Mouse (Mus musculus) kidney, adult 10 weeks (tissue): ENCODE data around the gene Ifrd2. TPM values are rescaled to one million over a fixed set of nuclear protein-coding genes. Genes with fewer than 3 reads are reported as not detected.

Source experiments
- polyA plus RNA-seq: library from polyadenylated mRNA; stranded (reverse); fragments of 350-450 nt; fragmentation: Illumina TruSeq; extraction: RNeasy Lipid Tissue Mini Kit (QIAGEN cat#74804); gene quantifications from one replicate; pipeline ENCODE4 v1.2.3, GENCODE M21; 2014; ENCODE audit warnings: low read depth, low replicate concordance

The Ifrd2 gene
- polyA plus RNA-seq = 33.1 TPM

DNA sequence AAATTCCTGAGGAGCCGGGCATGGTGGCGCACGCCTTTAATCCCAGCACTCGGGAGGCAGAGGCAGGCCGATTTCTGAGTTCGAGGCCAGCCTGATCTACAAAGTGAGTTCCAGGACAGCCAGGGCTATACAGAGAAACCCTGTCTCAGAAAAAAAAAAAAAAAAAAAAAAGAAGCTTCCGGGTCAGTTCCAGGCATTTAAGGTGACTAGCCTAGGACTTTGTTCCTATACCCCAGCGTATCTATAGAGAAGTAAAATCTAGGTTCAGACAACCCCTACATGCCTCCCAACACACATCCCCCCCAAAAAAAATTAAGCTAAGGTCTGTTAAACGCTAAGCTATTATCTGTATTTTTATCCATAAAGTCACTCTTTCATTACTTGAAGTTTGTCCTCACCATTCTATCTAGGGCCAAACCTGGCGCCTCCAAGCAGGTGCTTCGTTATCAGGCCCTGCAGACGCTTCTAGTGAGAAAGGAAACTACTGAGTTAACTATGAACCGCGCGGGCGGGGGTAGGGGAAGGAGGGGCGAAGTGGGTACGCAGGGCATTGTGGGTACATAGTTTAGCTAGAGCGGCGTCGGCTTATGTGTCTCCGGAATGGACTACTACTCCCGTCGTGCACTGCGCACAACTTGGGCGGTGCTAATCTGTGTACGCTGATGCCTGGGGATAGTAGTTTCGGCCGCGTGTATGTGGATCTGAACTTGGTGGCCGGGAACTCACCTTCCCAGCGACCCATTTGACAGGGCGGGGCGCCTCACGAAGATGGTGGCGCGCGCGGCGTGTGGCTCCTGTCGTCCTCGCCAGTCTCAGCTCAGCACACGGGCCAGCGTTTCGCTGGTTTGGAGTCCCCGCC, at the start of gene Ifrd2:
Ifrd2 (plus strand) TSS at position 669 of the 859 bp plus-strand sequence.

DNA sequence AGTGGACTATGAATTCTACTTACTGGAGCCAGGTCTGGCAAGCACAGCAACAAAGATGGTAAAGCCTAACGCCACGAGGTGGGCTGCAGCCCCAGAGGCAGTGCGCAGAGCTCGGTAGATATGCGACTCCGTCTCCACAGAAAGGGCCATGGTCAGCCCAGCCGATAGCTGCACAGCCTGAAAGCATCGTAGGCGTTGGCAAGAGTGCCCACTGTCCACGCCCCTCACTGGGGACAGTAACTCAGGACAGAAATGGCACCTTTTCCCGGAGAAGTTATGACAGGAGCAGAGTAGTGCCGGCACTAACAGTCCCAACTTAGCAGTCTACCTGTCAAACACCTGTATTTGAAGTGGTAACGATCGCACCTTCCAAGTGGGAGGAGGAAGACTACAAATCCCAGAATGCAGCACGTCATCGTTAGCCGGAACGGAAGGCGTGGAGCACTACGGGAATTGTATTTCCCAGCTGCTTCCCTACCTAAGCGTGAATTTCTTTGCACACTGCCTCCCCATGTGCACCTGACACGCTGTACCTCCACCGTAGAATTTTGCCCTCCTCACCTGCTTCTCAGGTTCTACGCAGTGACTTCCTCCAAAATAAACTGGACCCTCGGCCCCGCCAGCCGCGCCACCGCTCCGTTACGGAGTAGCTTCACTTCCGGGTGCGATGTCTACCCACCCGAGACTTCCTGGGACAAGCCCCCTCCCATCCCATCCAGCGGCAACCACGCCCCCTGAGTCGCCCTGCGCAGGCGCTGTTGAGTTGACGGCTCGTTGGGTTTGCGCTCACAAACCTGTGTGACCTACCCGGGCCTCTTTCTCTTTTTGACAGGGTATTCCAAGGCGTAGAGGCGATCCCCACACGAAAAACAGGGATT, 45.7 kb upstream of the Ifrd2 start, which contains the start of the genes Cyb561d2 and Nprl2:
Cyb561d2 (minus strand) TSS at position 720 of the 878 bp plus-strand sequence.
Nprl2 (plus strand) TSS at position 753 of the 878 bp plus-strand sequence.

DNA sequence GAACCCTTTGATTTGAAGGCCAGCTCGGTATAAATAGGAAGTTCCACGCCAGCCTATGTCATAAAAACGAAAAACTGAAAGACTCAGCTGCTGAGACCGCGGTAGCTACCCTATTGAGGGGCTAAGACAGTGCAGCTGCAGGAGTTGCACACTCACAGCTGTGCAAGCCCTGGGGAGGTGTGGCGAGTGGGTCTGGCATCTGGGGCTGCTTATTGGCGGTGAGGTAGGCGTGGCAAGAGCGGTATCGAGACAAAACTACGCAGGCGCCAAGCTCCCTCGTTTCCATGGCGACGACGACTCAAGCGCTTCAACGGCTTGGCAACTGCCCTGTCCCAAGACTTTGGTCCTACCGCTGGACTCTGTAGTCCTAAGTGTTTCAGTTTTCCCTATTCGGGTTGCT, 40.4 kb upstream of the Ifrd2 start, which contains the start of gene Zmynd10:
Zmynd10 (plus strand) TSS at position 273 of the 400 bp plus-strand sequence.

DNA sequence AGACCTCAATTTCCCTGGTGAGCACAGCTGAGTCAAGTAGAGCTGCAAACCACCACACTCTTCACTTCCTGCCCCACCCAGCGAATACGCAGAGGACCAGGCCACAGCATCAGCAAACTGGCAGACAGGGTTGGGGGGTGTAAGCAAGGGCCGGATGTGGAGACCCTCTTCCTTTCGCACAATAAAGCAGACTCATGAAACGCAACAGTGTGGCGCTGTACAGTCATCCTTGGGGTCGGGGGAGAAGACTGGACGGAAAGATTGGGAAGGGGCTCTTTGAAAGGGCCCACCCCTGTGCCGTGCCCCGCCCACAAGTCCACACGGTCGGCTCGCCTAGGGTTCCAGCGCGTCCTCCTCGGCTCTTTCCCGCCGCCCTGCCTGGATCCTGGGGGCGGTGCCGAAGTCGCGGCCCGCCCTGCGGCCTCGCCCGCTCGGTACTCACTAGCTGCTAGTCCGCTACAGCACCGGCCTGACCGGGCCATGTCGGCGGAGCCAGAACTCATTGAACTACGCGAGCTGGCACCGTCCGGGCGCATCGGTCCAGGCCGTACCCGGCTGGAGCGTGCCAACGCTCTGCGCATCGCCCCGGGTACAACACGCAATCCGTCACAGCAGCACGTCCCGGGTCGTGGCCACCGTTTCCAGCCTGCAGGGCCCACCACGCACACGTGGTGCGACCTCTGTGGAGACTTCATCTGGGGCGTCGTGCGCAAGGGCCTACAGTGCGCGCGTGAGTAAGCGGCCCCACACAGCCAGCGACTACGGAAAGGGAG, 36.1 kb upstream of the Ifrd2 start, which contains the start of gene Rassf1:
Rassf1 (plus strand) TSS at position 439 of the 773 bp plus-strand sequence.

DNA sequence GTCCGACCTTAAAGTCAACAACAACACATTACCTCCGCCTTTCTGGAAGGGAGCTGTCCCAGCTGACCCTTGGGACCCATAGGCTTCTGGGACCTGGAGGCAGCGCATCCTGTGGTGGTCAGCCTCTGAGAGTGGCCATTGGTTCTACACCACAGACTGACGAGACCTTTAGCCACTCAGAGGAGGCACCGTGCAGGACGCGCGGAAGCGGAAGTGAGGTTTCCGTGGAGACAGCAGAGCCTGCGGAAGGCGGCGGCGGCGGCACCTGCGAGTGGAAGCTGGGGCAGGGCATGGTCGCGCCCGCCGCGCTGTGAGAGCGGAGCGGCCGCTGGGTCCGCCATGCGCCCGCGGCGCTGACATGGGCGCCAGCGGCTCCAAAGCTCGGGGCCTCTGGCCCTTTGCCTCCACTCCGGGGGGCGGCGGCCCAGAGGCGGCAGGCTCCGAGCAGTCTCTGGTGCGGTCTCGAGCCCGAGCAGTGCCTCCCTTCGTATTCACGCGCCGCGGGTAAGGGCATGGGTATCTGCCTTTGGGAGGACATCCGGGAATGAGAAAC, 24.3 kb upstream of the Ifrd2 start, which contains the start of gene Tusc2:
Tusc2 (plus strand) TSS at position 227 of the 553 bp plus-strand sequence.

DNA sequence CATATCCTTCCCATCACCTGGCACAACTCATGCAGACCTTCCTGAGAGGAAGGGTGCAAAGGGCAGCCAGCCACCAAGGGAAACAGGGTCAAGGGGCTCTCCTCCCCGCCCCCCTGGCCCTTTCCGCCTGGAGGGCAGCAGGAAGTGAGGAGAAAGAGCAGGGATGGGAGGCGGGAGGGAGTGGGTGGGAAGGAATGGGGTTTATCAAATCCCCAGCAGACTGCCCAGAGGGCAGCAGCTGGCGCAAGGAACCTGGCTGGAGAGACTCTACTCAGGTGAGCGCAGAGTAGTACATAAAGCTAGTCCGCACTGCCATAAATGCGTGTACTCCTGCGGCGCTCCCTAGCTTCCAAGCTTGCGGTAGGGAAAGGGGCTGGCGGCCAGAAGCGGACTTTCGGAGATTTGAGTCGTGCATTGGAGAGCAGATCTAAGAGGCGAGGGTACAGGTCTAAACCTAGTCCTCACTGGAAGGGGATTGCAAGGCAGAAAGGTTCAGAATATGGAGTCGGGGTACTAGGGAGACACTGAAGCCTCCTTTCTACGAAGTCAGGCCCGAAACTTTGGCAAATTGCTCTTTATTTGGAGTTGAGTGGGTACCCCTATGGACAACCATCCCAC, 19.6 kb upstream of the Ifrd2 start, which contains the start of gene Hyal2:
Hyal2 (plus strand) TSS at position 244 of the 618 bp plus-strand sequence.

DNA sequence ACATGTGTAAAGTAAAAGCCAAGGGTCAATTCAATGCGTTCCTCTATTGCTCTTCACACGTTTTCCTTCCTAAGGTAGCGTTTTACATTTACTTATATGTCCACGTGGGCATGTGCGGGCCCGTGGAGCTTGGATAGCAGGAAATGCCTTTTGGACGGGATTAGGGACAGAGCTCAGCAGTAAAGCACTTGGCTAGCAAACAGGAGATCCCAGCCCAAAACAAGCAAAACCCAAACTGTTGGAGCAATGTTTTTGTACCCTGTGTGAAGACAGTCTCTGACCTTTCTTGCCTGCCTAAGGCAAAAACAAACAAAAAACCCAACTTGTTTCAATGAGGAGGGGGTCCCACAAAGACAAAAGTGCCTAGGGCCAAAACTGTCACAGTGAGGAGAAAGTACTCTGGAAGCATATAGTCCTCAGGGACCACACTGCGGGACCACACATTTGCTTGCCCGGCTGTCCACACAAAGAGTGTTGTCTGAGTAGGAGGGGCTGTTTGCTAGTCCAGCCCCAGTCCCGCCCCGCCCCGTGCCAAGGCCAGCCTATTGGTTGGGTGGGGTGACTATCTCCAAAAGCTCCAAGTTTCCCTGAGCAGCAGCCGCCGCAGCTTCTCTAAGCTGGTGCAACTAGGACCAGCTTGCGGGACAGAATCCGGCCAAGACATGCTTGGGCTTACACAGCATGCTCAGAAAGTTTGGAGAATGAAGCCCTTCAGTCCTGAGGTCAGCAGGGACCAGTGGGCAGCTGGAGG, 10.9 kb upstream of the Ifrd2 start, which contains the start of gene Hyal1:
Hyal1 (plus strand) TSS at position 571 of the 751 bp plus-strand sequence.

DNA sequence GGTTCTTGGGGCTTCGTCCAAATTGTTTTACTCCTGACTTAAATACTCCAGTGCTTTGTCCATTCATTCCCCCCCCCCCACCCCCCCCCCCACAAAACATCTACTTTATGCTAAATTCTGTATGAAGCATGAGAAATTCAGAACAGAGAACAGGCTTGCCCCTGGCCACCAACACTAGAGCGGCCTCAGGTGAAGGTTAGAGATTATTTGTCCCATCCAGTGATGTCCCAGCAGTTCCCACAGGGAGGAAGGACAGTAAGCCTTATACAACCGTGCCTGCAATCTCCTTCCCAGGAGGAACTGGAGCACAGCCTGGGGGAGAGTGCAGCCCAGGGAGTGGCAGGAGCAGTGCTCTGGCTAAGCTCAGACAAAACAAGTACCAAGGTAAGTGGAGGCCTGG, 8.9 kb upstream of the Ifrd2 start, which contains the start of gene Naa80:
Naa80 (plus strand) TSS at position 301 of the 400 bp plus-strand sequence.

DNA sequence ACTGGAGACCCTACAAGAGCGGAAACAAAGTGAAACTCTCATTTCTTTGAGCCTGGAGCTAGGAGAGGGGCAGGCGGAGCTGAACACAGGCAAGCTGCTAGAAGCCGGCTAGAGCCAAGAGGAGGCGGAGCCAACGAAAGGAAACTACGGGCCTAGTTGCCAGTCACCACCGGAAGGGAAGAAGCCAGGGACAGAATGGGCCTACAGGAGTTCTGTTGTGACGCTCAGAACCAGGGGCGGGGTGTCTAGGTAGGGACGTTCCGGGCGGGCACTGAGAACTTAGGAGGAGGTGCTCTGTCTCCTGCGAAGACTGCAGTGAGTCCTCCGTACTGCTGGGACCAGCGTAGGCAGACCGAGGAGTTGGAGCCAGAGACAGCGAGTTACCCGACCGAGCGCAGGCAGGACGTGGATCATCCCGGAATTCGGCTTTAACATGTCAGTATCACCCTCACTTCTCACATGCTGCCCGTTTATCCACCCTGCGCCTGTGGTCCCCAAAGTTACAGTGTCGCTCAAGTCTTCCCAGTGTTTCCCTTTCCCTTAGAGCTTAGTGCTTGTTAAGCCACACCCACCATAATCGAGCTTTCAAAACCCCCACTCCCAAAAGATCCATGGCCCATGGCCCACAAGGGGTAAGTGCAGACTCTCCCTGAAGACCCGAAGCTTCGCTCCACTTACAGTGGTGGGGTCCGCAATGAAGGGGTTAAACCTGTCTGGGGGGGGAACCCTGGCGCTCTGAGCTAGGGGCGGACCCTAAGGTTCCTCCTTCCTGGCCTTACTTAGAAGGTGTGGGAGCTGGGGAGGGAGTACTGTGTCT, 6.7 kb upstream of the Ifrd2 start, which contains the start of gene Hyal3:
Hyal3 (plus strand) TSS at position 318 of the 817 bp plus-strand sequence.

DNA sequence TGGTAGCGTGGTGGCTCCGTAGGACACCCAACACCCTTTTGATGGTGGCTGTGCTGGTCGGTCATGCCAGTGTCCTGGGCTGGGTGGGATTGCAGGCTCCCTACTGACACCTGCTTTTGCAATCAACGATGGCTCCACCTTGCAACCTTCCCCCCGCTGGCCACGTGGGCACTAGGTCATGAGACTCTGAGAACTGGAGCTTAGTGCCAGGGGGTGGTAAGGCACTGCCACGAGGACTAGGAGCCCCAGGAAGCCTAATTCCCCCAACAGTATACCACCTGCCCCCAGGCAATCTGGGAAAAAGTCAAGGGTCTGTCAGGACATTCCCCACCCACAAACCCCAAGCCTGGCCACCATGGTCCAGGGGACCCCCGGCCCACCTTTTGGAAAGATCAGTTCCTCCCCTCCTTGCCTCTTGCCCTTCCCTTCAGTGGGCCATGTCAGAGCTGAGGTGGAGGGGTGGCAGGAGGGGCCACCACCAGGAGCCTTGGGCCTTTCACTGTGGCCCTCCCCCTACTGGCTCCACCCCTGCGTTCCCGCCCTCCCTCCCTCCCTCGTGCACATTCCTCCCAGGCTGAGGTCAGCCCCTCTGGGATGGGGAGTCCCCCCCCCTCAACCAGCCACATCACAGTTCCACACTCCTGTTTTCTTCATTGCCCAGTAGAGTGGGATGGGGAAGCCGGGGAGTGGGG, 21.4 kb downstream of the Ifrd2 start, which contains the start of gene Sema3b:
Sema3b (minus strand) TSS at position 489 of the 692 bp plus-strand sequence.

DNA sequence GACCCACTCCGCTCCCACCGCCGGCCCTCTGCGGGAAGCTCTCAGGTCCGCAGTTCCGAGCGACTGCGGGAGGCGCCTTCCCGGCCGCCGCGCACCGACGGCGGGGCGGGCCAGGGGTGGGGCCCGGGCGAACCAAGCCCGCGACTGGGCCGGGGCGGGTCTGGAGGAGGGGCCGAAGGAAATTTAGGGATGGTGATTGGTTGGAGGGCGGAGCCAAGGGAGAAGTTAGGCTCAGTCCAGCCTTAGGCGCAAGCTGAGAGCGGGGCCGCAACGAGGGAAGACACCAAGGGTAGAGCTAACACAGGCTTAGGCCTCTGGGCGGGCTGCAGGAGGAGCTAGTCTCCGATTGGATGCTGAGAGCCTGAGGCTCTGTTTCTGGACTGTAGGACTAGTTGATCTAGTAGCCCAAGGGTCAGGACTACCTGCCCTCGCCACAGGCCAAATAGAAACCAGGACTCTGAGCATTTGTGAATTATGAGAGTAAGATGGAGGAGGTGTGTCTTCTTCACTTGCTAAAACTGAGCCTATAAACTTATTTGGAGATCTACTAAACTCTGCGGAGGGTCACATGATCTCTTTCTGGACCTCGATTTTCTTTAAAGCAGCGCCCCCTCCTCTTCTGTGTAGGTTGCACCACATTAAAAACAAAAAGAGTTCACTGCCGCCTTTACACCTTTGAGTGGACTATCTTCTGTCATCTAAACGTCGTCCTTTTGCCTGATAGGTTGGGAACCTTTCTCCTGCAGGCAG, 48.0 kb downstream of the Ifrd2 start, which contains the start of gene Gnai2:
Gnai2 (minus strand) TSS at position 89 of the 750 bp plus-strand sequence.

Other genes with a start within 250 kb of the Ifrd2 start
- gene Hemk1, start 249.3 kb upstream of the Ifrd2 start, polyA plus RNA-seq = 1.9 TPM
- 0.28 TPM for gene 6430571L13Rik, start 247.0 kb upstream of the Ifrd2 start, polyA plus RNA-seq
- gene Cacna2d2, start 188.0 kb upstream of the Ifrd2 start, polyA plus RNA-seq = not detected
- 0.20 TPM for gene Tmem115, start 53.7 kb upstream of the Ifrd2 start, polyA plus RNA-seq
- 7.2 TPM for gene Cyb561d2, start 45.4 kb upstream of the Ifrd2 start, polyA plus RNA-seq
- 1.6 TPM for gene Nprl2, start 45.4 kb upstream of the Ifrd2 start, polyA plus RNA-seq
- 0.81 TPM for gene Zmynd10, start 40.3 kb upstream of the Ifrd2 start, polyA plus RNA-seq
- 8.6 TPM for gene Rassf1, start 36.1 kb upstream of the Ifrd2 start, polyA plus RNA-seq
- gene Tusc2, start 24.4 kb upstream of the Ifrd2 start, polyA plus RNA-seq = 24.5 TPM
- gene Hyal2, start 19.7 kb upstream of the Ifrd2 start, polyA plus RNA-seq = 1.8 TPM
- gene Hyal1, start 10.7 kb upstream of the Ifrd2 start, polyA plus RNA-seq = 3.0 TPM
- gene Naa80, start 8.8 kb upstream of the Ifrd2 start, polyA plus RNA-seq = 2.0 TPM
- gene Hyal3, start 6.8 kb upstream of the Ifrd2 start, polyA plus RNA-seq = 0.24 TPM
- 2.6 TPM for gene Sema3b, start 21.6 kb downstream of the Ifrd2 start, polyA plus RNA-seq
- 18.2 TPM for gene Gnai2, start 47.7 kb downstream of the Ifrd2 start, polyA plus RNA-seq
- gene Slc38a3, start 81.9 kb downstream of the Ifrd2 start, polyA plus RNA-seq = 1.4 TPM
- gene Gnat1, start 92.1 kb downstream of the Ifrd2 start, polyA plus RNA-seq = not detected
- gene Sema3f, start 122.8 kb downstream of the Ifrd2 start, polyA plus RNA-seq = 1.9 TPM
- 90.8 TPM for gene Rbm5, start 183.4 kb downstream of the Ifrd2 start, polyA plus RNA-seq